Mouse (Mus musculus) olfactory bulb, adult 2 months (tissue): ENCODE data around the gene Umps. TPM values are rescaled to one million over a fixed set of nuclear protein-coding genes. Genes with fewer than 3 reads are reported as not detected.

ENCODE experiments used
- H3K27ac ChIP-seq: fragments of 200-500 bp; 2 replicates; pipeline ENCODE4 v1.5.1; 2012; ENCODE audit warnings: low read depth, low read length; ENCODE audit not compliant: insufficient read depth
- H3K4me1 ChIP-seq: fragments of 200-500 bp; 2 replicates; pipeline ENCODE4 v1.6.1; 2012; ENCODE audit warnings: low read length; ENCODE audit not compliant: control insufficient read depth, insufficient read depth
- H3K4me3 ChIP-seq: fragments of 200-500 bp; 2 replicates; pipeline ENCODE4 v1.5.1; 2012; ENCODE audit warnings: mild to moderate bottlenecking, low read depth, low read length, moderate library complexity; ENCODE audit not compliant: insufficient read depth
- CTCF ChIP-seq: fragments of 200-500 bp; IDR thresholded peaks from 2 replicates; pipeline ENCODE4 v1.5.1; 2012; ENCODE audit warnings: low read depth, mild to moderate bottlenecking, low read length, moderate library complexity; ENCODE audit not compliant: insufficient read depth
- POLR2A ChIP-seq: fragments of 200-500 bp; IDR thresholded peaks from 2 replicates; pipeline ENCODE4 v1.6.1; 2012; ENCODE audit warnings: mild to moderate bottlenecking, low read depth, low read length, moderate library complexity; ENCODE audit not compliant: insufficient read depth
- WGBS: fragments of 180-500 bp; shearing (Covaris S2); methylation state at CpG from one replicate; pipeline ENCODE4 v1.1.7; 2018; 5-methylcytosine and 5-hydroxymethylcytosine counted together
- polyA plus RNA-seq: library from polyadenylated mRNA; stranded (reverse); fragments of >200 nt; gene quantifications from 2 replicates; pipeline ENCODE4 v1.2.4, GENCODE M21; 2012; ENCODE audit warnings: low replicate concordance; ENCODE audit not compliant: missing spikeins, insufficient read depth, insufficient read length

The Umps gene
- polyA plus RNA-seq, 1 experiment, result not detected

- H3K4me1 ChIP-seq, result peaks cover 16% of the 10 kb centered on the region
- 59% methylated on average over 8 of the region's 8 CpGs for WGBS
- no peak overlapping the region for H3K4me3 ChIP-seq
- TF ChIP-seq POLR2A, result no peak
- TF ChIP-seq CTCF, result no peak
- H3K27ac ChIP-seq, result no peak overlapping the region
Observed at GRCm38 (mm10) chr16:33937567-33937966, 29.3 kb downstream of the Umps start.

GRCm38 (mm10) chr16:33936885-33937284 is 30.0 kb downstream of the Umps start:
- peaks cover 16% of the 10 kb centered on the region for H3K4me1 ChIP-seq
- TF ChIP-seq POLR2A (no peak), CTCF (no peak)
- no peak overlapping the region for H3K4me3 ChIP-seq
- 88% methylated on average over 4 of the region's 4 CpGs for WGBS
- no peak overlapping the region for H3K27ac ChIP-seq

GRCm38 (mm10) chr16:33935407-33935785 is 31.4 kb downstream of the Umps start:
- TF ChIP-seq CTCF, result no peak
- no peak for TF ChIP-seq POLR2A

DNA sequence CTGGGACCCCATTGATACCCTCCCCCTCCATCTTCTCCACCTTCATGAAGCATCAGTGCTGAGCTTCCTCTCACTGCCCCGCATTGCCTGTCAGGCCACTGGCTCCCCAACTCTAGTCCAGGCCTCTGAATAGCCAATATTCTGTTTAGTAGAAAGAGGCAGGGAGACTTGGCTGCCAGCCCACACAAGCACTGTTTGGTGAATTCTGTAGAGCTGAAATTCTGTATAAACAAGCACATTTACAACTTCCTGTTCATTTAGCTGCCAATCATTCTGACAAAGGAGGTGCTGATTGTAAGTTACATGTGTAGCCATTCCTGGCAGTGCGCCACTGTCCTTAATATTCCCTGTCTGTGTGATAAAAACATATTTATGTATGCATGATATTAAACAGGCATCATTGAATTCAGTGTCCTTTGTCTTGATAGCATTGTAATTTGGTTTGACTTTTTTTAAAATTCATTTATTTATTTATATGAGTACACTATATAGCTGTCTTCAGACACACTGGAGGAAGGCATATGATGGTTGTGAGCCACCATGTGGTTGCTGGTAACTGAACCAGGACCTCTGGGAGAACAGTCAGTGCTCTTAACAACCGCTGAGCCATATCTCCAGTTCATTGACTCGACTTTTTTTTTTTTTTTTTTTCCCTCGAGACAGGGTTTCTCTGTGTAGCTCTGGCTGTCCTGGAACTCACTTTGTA is 32.0 kb downstream of the Umps start:
- Histone ChIP-seq H3K4me3 (no peak overlapping the region), H3K27ac (no peak overlapping the region), H3K4me1 (peaks cover 7% of the 10 kb centered on the region; the same call in 1 of the 2 replicates)
- 53% methylated on average over 5 of the region's 5 CpGs for WGBS
- TF ChIP-seq POLR2A, result no peak
- no peak for TF ChIP-seq CTCF

More at GRCm38 (mm10) chr16:33935407-33935785, 31.4 kb downstream of the Umps start:
- H3K27ac ChIP-seq, result no peak overlapping the region
- WGBS, result 94% methylated on average over 6 of the region's 6 CpGs
- H3K4me1 ChIP-seq, result peaks cover 7% of the 10 kb centered on the region; the same call in 1 of the 2 replicates
- H3K4me3 ChIP-seq, result no peak overlapping the region

DNA sequence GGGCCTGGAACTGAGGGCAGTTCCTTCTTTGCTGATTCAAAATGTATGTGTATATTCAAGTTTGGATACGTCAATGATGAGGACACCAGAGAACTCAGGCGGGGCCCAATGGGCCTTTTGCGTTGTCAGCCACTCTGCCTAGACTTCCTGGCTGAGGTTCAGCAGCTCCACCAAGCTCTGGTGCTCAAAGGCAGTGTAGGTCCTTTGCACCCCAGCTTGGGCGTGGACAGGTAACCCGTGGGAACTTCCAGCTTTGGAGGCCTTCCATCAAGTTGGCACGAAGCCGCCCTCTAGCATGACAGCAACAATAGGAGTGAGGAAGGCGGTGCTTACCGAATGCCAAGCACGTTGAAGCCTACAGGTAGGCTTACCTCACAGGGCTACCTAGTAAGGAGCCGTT is 33.4 kb downstream of the Umps start:
- no peak overlapping the region for H3K27ac ChIP-seq
- TF ChIP-seq CTCF (no peak), POLR2A (no peak)
- H3K4me1 ChIP-seq, result peaks cover 4% of the 10 kb centered on the region; the same call in 1 of the 2 replicates
- WGBS, result 95% methylated on average over 11 of the region's 11 CpGs
- no peak overlapping the region for H3K4me3 ChIP-seq

DNA sequence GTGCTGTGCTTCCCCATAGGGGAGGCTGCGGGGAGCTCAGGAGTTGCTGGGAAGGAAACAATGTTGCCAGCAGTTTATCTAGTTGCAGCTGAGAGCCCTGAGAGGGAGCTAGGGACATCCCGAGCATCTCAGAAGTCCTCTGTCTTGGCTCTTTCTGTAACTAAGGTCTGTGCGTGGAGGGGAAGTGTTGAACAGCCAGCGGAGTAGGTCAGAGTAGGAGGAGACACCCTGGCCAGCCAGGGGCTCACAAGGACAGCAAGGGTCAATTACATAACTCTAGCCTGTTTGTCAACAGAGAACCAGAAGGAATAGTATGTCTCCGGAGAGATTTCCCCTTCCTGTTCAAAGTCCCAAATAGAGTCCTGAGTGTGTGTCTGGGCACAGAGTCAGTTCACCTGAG is 34.7 kb downstream of the Umps start:
- no peak overlapping the region for H3K27ac ChIP-seq
- H3K4me3 ChIP-seq, result no peak overlapping the region
- H3K4me1 ChIP-seq, result peaks cover 4% of the 10 kb centered on the region; the same call in 1 of the 2 replicates
- 66% methylated on average over 5 of the region's 5 CpGs for WGBS
- TF ChIP-seq CTCF (no peak), POLR2A (no peak)

GRCm38 (mm10) chr16:33931682-33932081 is 35.2 kb downstream of the Umps start:
- WGBS, result 69% methylated on average over 2 of the region's 2 CpGs
- Histone ChIP-seq H3K4me3 (no peak overlapping the region), H3K27ac (no peak overlapping the region), H3K4me1 (peaks cover 4% of the 10 kb centered on the region; the same call in 1 of the 2 replicates)
- TF ChIP-seq POLR2A (no peak), CTCF (no peak)

DNA sequence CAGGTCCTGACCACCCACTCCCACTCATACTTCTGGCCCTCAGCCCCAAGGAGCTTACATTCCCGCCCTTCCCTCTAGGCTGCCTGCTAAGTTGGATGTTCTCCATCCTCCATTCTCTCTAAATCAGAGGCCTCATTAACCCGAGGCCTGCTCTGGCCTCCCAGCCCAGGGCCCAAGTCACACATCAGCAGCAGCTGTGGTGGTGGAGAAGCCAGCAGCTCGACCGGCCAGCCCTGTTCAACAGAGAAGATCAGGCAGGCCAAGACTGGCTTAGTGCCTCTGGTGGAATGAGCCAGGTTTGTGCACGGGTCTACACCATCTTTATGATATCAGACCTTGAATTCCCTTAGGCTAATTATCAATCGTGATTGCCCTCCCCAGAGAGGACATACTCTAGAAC is 36.1 kb downstream of the Umps start:
- H3K4me1 ChIP-seq, result peaks cover 4% of the 10 kb centered on the region; the same call in 1 of the 2 replicates
- H3K4me3 ChIP-seq, result no peak overlapping the region
- 76% methylated on average over 6 of the region's 6 CpGs for WGBS
- TF ChIP-seq POLR2A (no peak), CTCF (no peak)
- H3K27ac ChIP-seq, result no peak overlapping the region

DNA sequence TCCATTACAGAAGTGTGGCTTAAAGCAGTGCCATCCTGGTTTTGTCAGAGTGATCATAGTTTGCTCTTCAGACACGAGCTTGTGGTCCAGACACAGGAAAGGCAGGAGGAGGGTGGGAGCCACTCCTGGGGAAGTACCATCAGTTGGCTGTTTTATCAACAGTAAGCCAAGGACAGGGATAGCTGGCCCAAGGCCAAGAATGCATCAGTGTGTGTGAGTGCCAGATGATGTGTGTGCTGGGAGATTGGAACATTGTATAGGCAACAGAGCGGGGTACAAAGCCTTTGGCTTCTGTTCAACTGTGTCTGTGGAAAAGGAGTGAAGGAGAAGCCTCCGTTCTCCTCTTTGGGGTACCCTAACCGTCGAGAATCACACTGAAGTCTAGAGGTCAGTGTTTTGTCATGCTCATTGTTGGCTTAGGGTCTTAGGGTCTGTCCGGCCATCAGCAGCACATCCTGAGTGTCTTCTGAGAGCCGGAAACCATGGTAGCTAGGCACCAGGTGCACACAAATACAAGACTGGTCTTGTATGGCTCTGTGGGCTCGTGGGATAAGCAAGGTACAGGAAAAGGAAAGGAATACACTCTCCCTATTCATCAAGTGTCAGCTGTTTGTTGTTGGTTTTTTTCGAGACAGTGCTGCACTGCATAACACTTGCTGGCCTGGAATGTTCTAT is 37.9 kb downstream of the Umps start:
- 88% methylated on average over 9 of the region's 9 CpGs for WGBS
- Histone ChIP-seq H3K4me3 (no peak overlapping the region), H3K27ac (no peak overlapping the region), H3K4me1 (no peaks in the 10 kb centered on the region)
- TF ChIP-seq POLR2A, result no peak
- TF ChIP-seq CTCF, result no peak
